Mouse (Mus musculus) embryo, embryonic 11.5 days (tissue): Measurements from ENCODE around the gene Nfib.

ENCODE experiments used
- DNase-seq: peaks from one replicate; pipeline ENCODE4 v3.0.0-alpha.2; 2012; ENCODE audit warnings: low read depth, low spot score

Nfib gene

DNA sequence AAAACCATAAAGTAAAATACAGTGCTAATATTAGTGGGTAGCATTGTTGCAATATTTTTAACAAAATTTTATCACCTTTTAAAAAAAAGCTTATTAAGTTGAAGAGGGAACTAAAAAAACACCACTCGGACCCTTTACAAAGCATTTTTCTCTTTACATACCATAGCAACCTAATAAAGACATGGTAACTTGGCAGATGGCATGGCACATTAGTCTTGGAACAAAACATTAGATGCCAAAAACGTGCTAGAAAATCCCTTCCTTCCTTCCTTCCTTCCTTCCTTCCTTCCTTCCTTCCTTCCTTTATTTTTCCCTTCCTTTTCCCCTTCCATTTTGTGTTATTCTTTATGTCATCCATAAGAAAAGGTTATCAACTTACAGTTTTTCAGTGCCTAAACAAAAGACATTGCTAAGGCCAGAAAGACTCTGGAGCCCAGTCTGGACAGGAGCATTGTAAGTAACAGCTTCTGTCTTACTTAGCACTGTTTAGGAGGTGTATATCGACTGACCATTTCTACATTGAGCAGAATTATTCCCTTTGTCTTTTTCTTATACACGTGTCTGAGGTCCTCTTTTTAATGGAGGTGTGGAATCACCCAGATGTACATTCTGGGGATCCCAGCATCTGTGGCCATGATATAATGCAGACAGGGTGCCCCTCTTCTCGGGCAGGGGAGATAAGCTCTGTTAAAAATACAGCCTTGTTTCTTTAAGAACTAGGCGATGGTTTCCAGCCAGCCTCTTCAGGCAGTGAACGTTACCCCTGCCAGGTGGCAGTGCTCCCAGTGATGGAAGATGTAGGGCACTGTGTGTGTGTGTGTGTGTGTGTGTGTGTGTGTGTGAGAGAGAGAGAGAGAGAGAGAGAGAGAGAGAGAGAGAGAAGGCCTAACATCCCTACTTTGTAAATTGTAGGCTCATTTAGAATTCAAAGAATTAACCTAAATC, 113.2 kb downstream of the Nfib start:
- no peak for DNase-seq

DNA sequence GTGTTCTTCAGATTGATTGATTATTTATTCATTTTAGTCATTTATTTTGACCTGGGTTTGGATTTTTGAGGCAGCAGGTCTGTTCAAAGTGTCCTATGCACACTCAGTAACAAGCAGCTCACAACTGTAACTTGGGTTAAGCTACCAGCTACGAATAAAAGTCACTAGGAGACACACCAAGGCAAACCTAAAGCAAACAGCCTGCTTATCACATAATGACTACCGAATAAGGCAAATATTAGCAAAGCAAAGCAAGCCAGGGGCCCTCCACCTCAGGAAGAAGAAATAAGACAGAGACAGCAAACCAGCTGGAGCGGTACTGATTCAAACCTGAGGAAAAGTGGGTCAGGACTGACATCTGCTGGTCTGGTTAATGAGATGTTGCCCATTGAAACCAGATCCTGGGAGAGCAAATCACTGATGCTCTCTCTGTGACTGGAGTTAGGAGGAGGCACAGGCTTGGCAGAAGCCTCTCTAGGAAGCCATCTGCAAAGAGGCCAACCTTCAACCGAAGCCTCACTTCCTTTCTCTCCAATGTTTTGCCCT, 116.1 kb downstream of the Nfib start:
- no peak for DNase-seq

- no peak for DNase-seq
Measured at GRCm38 (mm10) chr4:82588718-82589117, 116.8 kb downstream of the Nfib start.

- DNase-seq = no peak
Measured at GRCm38 (mm10) chr4:82587146-82587870, 118.2 kb downstream of the Nfib start.

- no peak for DNase-seq
Measured at GRCm38 (mm10) chr4:82586637-82587036, 118.9 kb downstream of the Nfib start.

- no peak for DNase-seq
Measured at GRCm38 (mm10) chr4:82585536-82585935, 120.0 kb downstream of the Nfib start.

DNA sequence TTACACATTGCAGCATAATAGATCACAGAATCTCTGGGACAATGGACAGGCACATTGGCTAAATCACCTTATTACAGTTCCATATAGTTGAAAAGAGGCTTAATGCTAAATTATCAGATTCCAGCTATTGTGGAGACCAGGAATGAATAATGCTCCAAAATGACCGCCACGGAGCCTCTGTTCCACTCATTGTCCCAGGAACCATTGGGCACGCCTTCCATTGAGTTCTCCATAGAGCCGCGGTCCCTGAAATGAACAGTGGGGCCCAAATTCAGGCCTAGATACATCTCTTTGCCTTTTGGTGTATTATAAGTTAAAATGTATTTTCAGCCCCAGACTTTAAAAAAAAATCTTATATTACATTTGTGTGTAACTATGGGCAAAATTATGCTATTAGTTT, 120.5 kb downstream of the Nfib start:
- no peak for DNase-seq

DNA sequence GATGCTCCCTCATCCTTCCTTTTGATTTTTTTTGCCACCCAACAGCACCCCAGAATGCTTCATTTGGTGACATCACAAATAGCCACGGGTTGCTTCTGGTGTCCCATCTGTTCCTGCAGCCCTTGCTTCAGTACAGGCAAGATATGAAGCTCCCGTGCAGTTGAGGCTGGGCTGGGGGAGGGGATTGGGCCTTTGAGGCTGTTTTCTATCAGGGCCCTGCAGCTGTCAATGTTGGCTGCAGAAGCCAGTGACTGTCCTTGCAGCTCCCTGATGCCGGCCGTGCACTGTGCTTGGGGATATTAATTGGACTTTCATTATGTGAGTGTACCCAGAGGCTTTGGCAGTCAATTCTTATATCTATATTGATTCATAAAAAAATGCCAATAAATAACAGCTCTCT, 121.0 kb downstream of the Nfib start:
- no peak for DNase-seq

DNA sequence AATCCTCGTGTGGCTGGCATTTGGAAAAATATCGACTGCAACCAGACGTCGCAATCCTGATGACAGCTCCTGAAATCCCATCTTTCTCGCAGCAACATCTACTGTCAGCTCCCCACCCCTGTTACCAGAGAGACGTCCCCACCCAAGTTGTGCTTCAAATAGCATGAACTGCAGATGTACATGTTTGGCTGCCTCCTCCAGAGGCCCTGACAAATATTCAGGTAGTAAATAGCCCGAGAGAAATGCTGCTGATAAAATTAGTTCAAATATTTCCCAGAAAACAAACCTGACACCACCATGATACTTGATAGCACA, 132.3 kb downstream of the Nfib start:
- DNase-seq = no peak

- no peak for DNase-seq
Measured at GRCm38 (mm10) chr4:82572410-82573290, 132.9 kb downstream of the Nfib start.

DNA sequence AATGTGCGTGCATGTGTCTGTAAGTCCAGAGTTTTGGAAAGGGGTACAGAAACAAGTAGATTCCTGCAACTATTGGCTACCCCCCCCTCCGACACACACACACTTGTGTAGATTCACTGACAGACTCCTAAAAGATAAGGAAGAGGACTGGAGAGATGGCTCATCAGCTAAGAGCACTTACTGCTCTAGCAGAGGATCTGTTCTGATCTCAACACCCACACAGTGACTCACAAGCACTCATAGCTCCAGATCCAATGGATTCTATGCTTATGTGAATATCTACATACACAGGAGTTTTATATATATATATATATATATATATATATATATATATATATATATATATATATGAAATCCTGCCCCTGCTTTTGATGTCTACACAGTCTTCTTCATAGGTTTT, 146.7 kb downstream of the Nfib start:
- DNase-seq = no peak

GRCm38 (mm10) chr4:82555673-82556171, 149.8 kb downstream of the Nfib start:
- no peak for DNase-seq

- no peak for DNase-seq
Measured at GRCm38 (mm10) chr4:82553658-82554057, 151.9 kb downstream of the Nfib start.

GRCm38 (mm10) chr4:82552238-82552637, 153.3 kb downstream of the Nfib start:
- no peak for DNase-seq

- DNase-seq = no peak
Measured at GRCm38 (mm10) chr4:82549762-82550380, 155.7 kb downstream of the Nfib start.

DNA sequence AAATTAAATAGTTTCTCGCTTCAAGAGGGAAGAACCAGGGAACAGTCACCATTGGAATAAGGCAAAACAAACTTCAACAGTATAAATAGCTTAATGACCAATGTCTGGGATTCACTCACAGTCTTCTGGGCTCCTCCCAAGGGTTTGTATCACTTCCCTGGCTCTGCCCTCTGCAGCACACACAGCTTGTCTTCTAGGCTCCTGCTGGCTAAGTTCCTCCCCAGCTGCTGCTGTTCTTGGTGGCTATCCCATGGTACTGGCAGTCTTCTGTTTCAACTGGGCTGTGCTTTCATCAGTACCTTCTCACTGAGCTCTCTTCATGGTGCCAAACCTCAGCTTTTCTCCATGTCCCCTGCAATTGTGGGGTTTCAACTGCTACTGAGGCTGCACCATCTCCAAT, 157.3 kb downstream of the Nfib start:
- DNase-seq = no peak

DNA sequence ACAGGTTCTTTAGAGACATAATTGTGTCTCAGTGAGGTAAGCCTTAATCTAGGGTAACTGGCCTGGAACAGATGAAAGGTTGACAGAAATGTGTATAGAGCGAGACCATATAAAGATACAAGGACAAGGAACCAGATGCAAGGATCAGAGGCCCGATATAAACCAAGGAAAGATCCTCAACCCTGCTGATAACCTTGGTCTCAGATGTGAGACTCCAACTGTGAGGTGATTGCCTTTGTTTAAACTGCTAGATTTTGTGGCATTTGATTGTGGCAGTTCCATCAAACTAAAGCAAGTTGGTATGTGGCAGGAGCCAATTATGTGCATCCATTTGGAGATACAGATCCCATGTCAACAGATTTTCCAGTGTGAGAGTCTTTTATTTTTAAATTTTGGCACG, 161.6 kb downstream of the Nfib start:
- no peak for DNase-seq

DNA sequence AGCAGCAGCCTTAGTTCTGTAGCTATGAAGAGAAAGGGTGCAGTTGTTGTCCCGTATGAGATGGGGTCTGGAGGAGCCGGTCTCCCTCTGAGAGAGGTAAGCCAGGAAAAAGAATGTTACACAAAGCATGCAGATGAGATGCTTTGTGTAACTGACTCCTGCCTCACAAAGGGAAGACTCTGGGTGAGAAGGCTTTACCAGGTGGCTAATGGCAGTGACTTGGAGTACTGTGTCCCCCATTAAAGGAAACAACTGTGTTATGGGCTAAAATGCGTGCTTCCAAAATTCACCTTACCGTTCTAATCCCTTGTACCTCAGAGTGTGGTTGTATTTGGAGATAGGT, 162.2 kb downstream of the Nfib start:
- DNase-seq = no peak

DNA sequence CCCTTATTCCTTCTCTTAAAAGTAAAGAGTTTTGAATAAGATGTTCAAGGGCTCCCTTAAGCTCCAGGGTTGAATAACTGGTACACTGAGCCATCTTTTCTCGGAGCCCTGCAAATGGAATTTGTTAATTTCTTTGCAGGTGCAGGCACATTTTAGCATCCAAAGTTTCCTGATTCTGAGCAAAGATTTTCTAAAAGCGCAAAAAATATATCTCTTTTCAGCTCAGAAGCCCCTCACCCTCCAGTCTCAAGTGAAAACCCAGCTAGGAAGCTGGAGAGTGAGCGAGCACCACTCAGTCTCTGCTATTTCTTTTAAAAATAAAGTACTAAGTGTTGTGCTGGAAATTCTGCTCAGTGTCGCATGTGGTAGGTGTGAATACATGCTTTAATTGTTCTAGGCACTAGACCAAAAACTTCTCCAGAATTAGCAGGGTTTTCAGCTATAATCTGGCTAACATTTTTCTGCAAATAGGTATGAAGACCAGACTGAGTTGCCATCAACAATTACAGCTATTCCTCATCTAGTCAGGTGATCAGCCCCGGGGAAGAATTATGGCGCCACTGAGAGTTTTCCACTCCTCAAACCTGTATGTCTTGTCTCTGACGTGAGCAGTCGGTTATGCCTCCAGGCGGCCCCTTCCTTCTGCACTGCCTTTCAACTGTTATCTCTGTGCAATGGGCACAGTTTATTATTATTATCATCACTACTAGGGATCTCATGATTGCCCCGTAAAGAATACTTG, 162.7 kb downstream of the Nfib start:
- no peak for DNase-seq

DNA sequence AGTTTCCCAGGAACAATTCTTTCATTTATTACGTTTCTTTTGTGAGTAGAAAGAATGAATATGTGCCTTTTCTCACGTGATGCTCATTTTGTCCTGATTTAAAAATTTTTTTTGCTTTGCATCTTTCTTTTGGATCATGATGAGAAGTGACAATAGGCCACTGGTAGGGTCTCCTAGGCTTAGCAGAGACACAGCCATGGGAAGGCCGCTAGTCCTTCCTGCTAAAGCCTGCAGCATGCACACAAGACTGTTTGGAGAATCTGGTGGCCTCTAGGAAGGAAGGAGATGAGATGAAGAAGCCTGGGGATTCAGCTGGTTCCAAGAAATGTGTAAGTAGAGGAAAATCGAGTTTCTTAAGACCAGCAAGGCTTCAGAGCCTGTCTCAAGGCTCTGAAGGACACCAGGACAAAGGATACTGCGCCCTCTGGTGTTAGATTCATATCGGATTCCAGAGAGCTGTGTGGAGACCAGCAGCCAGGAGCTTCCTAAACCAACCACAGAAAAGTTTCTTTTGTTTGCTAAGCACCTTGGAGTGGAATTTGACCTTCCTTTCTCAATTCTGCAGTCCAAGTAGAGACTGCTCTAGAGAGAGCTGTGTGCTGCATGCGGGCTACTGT, 163.5 kb downstream of the Nfib start:
- DNase-seq = peak; percentile 83
